Mouse (Mus musculus) embryonic facial prominence, embryonic 10.5 days (tissue): ENCODE measurements at regions not wholly inside any gene's neighbourhood (a gene's known extent, or its start where the extent isn't known, plus 50 kb on each side); places are given as distances from the start of the nearest gene placed in this dataset.
A peak's percentile ranks its signal among the peaks of the same experiment; 100 is the strongest.

ENCODE experiments used
- DNase-seq: peaks from one replicate; pipeline ENCODE4 v3.0.0-alpha.2; 2017; ENCODE audit warnings: low spot score
- H3K27ac ChIP-seq: fragments of 300-500 bp; sonication (generic); replicated peaks from 2 replicates; pipeline ENCODE4 v1.5.1; 2016; ENCODE audit warnings: mild to moderate bottlenecking
- H3K27me3 ChIP-seq: fragments of 300-500 bp; sonication (generic); replicated peaks from 2 replicates; pipeline ENCODE4 v1.6.1; 2016; ENCODE audit warnings: low read depth, mild to moderate bottlenecking; ENCODE audit not compliant: poor library complexity, severe bottlenecking
- H3K36me3 ChIP-seq: fragments of 300-500 bp; sonication (generic); replicated peaks from 2 replicates; pipeline ENCODE4 v1.6.1; 2016; ENCODE audit warnings: mild to moderate bottlenecking, moderate library complexity
- H3K4me1 ChIP-seq: fragments of 300-500 bp; sonication (generic); 2 replicates; pipeline ENCODE4 v1.6.1; 2016
- H3K4me3 ChIP-seq: fragments of 300-500 bp; sonication (generic); 2 replicates; pipeline ENCODE4 v1.5.1; 2016; ENCODE audit warnings: mild to moderate bottlenecking, moderate library complexity
- H3K9me3 ChIP-seq: fragments of 300-500 bp; sonication (generic); 2 replicates; pipeline ENCODE4 v1.6.1; 2016; ENCODE audit warnings: mild to moderate bottlenecking
- WGBS: fragments of 180-500 bp; shearing (Covaris S2); methylation state at CpG from one replicate; pipeline ENCODE4 v1.1.7; 2016; 5-methylcytosine and 5-hydroxymethylcytosine counted together

DNA sequence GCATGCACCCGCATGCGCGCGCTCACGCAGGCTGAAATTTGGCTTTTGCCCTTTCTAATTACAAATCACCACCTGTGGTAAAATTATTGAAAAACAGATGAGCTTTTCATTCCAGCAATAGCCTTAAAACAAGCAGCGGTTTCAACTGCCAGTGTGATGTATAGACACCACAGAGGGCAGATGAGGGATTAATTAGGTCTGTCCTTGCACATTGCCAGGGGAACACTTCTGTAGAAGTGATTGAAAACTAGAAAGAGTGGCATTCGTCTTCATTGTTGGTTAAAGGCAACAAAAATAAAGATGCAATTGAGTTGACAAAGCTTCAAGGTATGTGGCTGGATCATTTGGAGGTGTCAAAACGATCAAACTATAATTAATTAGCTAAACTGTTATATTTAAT is 672.5 kb downstream of the Tfap2b start:
- WGBS = 51% methylated on average over 8 of the region's 8 CpGs
- Histone ChIP-seq H3K27ac (no peak overlapping the region), H3K4me1 (no peaks in the 10 kb centered on the region), H3K27me3 (no peaks in the 10 kb centered on the region), H3K36me3 (no peaks in the 10 kb centered on the region), H3K9me3 (no peaks in the 10 kb centered on the region), H3K4me3 (no peak overlapping the region)
- DNase-seq = peak; percentile 14

DNA sequence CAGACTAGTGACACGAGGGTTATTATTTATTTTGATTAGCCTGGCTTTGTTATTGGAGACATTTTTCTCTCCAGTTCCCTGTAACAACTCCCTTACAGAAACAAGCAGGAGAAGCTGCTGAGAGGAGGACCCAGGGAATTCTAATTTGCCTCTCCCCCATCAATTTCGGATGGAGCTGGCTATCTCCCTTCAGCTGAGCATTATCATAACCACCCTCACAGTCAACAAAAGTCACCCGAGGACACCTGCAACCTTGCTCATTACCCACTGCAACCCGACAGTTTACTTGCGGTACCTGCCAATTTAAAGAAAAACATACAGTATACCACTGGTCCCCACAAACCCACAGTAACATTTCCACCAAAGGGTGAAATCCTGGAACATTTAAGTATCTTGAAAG is 690.7 kb downstream of the Tfap2b start:
- no peak for DNase-seq
- H3K9me3 ChIP-seq = no peaks in the 10 kb centered on the region
- no peaks in the 10 kb centered on the region for H3K36me3 ChIP-seq
- H3K27me3 ChIP-seq = peaks cover 44% of the 10 kb centered on the region
- WGBS = 48% methylated on average over 5 of the region's 5 CpGs
- H3K27ac ChIP-seq = no peak overlapping the region
- H3K4me1 ChIP-seq = peaks cover 8% of the 10 kb centered on the region; the same call in 1 of the 2 replicates
- no peak overlapping the region for H3K4me3 ChIP-seq

DNA sequence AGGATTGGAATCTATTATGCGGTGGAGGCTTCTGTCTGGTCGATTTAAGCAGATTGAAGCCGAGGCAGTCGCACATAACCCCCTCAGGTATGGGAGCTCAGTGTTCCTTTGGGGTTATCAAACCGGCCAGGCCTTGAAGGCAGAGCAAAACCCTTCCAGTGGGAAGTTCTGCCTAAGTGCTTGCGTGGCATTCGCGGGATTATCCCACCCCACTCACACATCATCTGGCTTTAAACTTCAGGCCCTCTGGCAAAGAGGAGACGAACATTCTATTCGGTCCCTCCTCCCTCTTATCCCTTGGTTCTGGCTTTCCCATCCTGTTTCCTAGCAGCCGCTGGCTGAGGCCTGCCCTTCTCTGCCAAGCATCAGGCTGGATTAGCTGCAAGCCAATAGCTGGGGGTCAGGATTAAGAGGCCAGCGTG is 691.2 kb downstream of the Tfap2b start:
- 28% methylated on average over 12 of the region's 12 CpGs for WGBS
- Histone ChIP-seq H3K9me3 (no peaks in the 10 kb centered on the region), H3K27me3 (peaks cover 44% of the 10 kb centered on the region), H3K4me1 (peaks cover 8% of the 10 kb centered on the region; the same call in 1 of the 2 replicates), H3K27ac (no peak overlapping the region), H3K36me3 (no peaks in the 10 kb centered on the region), H3K4me3 (no peak overlapping the region)
- DNase-seq = no peak

- H3K27me3 ChIP-seq = peaks cover 45% of the 10 kb centered on the region
- no peak overlapping the region for H3K4me3 ChIP-seq
- H3K4me1 ChIP-seq = peaks cover 8% of the 10 kb centered on the region; the same call in 1 of the 2 replicates
- 33% methylated on average over 2 of the region's 2 CpGs for WGBS
- H3K36me3 ChIP-seq = no peaks in the 10 kb centered on the region
- DNase-seq = no peak
- no peaks in the 10 kb centered on the region for H3K9me3 ChIP-seq
- no peak overlapping the region for H3K27ac ChIP-seq
These were observed 692.3 kb downstream of the Tfap2b start for GRCm38 (mm10) chr1:19900983-19901531.

GRCm38 (mm10) chr1:19912194-19912846 is 703.6 kb downstream of the Tfap2b start:
- Histone ChIP-seq H3K36me3 (no peaks in the 10 kb centered on the region), H3K9me3 (no peaks in the 10 kb centered on the region), H3K4me3 (no peak overlapping the region), H3K27me3 (peaks cover 18% of the 10 kb centered on the region), H3K4me1 (no peaks in the 10 kb centered on the region), H3K27ac (no peak overlapping the region)
- DNase-seq = no peak
- 62% methylated on average over 2 of the region's 2 CpGs for WGBS

- no peak overlapping the region for H3K4me3 ChIP-seq
- no peaks in the 10 kb centered on the region for H3K27me3 ChIP-seq
- H3K9me3 ChIP-seq = no peaks in the 10 kb centered on the region
- DNase-seq = no peak
- H3K4me1 ChIP-seq = no peaks in the 10 kb centered on the region
- WGBS = 83% methylated on average over 4 of the region's 4 CpGs
- H3K27ac ChIP-seq = no peak overlapping the region
- no peaks in the 10 kb centered on the region for H3K36me3 ChIP-seq
These were observed 699.1 kb downstream of the Pkhd1 start for GRCm38 (mm10) chr1:19918762-19919161.

DNA sequence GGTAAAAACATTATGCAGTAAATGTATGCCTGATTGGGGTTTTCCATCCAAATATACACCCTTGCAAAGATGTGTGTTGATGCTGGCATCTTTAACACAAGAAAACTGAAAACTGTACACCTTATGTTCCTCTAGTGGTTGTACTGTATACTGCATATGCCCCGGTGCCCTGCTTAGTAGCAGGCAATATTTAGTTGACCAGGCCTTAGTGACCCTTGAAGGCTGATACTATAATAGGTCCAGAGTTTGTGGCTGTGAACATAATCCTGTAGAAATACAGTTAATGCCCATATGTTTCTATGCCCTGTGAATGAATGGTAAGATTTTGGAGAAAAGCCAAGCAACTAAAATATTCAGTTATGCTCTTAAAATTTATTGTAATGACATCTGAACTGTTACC is 690.7 kb downstream of the Pkhd1 start:
- 86% methylated on average over 1 of the region's 1 CpGs for WGBS
- no peaks in the 10 kb centered on the region for H3K36me3 ChIP-seq
- H3K9me3 ChIP-seq = no peaks in the 10 kb centered on the region
- DNase-seq = no peak
- peaks cover 32% of the 10 kb centered on the region for H3K27me3 ChIP-seq
- H3K4me1 ChIP-seq = no peaks in the 10 kb centered on the region
- H3K4me3 ChIP-seq = no peak overlapping the region
- no peak overlapping the region for H3K27ac ChIP-seq

DNA sequence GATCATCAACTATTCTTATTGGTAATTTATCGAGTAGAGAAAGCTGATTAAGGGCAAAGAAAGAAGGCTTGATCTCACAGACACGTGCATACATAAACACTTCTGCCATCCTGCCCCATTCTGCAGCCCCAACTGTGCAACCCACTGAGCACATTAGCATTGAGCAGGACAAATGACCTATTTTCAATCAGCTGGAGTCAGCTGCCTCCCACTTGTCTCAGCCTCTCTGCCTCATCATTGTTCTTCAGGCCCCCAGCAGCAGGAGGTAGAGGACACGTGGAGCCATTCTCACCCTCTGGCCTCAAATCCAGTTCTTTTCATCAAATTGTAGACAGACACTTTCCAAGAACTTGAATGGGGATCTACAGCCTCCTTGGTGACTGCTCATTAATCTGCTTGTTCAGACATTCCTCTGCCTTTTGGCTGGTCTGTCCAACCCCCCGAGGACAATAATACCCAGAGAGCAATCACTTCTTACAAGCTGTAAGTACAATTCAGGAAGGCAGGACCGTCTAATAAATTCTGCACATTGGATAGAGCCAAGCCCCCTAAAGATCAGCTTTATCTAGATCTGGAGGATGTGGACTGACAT is 690.0 kb downstream of the Pkhd1 start:
- peaks cover 32% of the 10 kb centered on the region for H3K27me3 ChIP-seq
- no peaks in the 10 kb centered on the region for H3K4me1 ChIP-seq
- 28% methylated on average over 5 of the region's 5 CpGs for WGBS
- H3K36me3 ChIP-seq = no peaks in the 10 kb centered on the region
- peak; percentile 9 for DNase-seq
- no peak overlapping the region for H3K4me3 ChIP-seq
- no peak overlapping the region for H3K27ac ChIP-seq
- no peaks in the 10 kb centered on the region for H3K9me3 ChIP-seq

DNA sequence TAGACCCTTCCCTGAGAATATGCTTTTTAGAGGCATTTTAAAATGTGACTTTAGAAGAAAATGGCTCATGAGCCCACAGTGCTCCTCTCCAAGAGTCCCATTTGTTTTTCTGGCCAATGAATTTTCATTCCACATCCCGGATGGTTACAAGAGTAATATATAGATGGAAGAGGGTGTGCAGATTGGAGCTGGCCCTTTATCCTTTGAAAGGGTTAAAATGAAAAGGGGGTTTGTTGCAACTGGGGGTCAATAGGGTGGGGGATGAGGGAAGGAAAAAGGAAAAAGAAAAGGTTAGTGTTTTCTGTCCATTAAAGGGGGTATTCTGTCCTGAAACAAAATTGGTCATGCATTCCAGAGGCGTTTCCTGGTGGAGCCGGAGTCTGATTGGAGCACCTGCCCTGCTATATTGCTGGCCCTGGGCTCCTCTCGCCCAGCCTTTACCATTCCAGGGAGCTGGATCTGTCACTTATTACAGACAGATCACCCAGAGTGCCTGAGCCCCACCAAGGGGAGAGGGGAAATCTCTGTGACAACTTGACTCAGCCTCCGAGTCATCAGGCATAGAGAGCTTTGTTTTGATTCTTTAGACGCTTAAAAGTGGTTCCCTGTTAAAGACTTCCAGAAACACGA is 666.7 kb downstream of the Pkhd1 start:
- H3K4me1 ChIP-seq = peaks cover 16% of the 10 kb centered on the region
- H3K27me3 ChIP-seq = no peaks in the 10 kb centered on the region
- no peaks in the 10 kb centered on the region for H3K36me3 ChIP-seq
- 13% methylated on average over 7 of the region's 7 CpGs for WGBS
- DNase-seq = peak; percentile 67
- H3K4me3 ChIP-seq = peak overlapping the region; percentile 23; the same call in 1 of the 2 replicates
- peak overlapping the region; percentile 44; the same call in 1 of the 2 replicates for H3K27ac ChIP-seq
- no peaks in the 10 kb centered on the region for H3K9me3 ChIP-seq

- Histone ChIP-seq H3K36me3 (no peaks in the 10 kb centered on the region), H3K4me3 (peak overlapping the region; percentile 23; the same call in 1 of the 2 replicates), H3K27me3 (no peaks in the 10 kb centered on the region), H3K9me3 (no peaks in the 10 kb centered on the region), H3K4me1 (peaks cover 16% of the 10 kb centered on the region), H3K27ac (0 out of 2 replicates have a peak overlapping the region, but pooled peaks have one; percentile 10)
- peak; percentile 39 for DNase-seq
- 20% methylated on average over 8 of the region's 8 CpGs for WGBS
These were observed 666.1 kb downstream of the Pkhd1 start for GRCm38 (mm10) chr1:19951680-19952248.

- no peak overlapping the region for H3K4me3 ChIP-seq
- H3K27me3 ChIP-seq = peaks cover 13% of the 10 kb centered on the region; the same call in 1 of the 2 replicates
These were observed 644.5 kb downstream of the Pkhd1 start for GRCm38 (mm10) chr1:19973364-19973763.

DNA sequence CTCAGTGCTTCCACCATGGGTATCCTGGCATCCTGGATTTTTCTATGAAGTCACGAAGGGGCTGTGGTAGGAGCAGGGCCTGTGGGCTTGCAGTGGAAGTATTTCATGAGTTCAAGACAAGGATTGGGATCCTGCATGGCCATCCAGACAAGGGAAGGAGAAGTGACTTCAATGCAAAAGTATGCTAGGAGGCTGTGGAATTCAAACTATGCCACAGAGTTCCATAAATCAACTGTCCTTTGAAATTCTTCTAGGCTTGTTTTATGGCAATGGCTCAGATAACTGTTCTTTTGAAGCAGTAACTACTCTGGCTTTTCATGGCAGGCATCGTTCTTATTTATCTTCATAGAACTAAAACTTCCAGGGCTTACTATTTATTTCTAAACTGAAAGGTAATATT is 643.9 kb downstream of the Pkhd1 start:
- no peaks in the 10 kb centered on the region for H3K36me3 ChIP-seq
- H3K27ac ChIP-seq = no peak overlapping the region
- WGBS = 72% methylated on average over 2 of the region's 2 CpGs
- peaks cover under 1% of the 10 kb centered on the region; the same call in 1 of the 2 replicates for H3K4me1 ChIP-seq
- DNase-seq = no peak
- no peaks in the 10 kb centered on the region for H3K9me3 ChIP-seq
- peaks cover 18% of the 10 kb centered on the region; the same call in 1 of the 2 replicates for H3K27me3 ChIP-seq
- H3K4me3 ChIP-seq = no peak overlapping the region

More at GRCm38 (mm10) chr1:19973364-19973763, 644.5 kb downstream of the Pkhd1 start:
- Histone ChIP-seq H3K27ac (no peak overlapping the region), H3K4me1 (peaks cover 4% of the 10 kb centered on the region; the same call in 1 of the 2 replicates), H3K36me3 (no peaks in the 10 kb centered on the region), H3K9me3 (no peaks in the 10 kb centered on the region)
- 68% methylated on average over 4 of the region's 4 CpGs for WGBS
- DNase-seq = no peak
